Mouse (Mus musculus) kidney, embryonic 14.5 days (tissue): ENCODE results near the gene Pdcd6. TPM values are rescaled to one million over a fixed set of nuclear protein-coding genes. Genes with fewer than 3 reads are reported as not detected.
A peak's percentile ranks its signal among the peaks of the same experiment; 100 is the strongest.

Experiments
- ATAC-seq: fragments of 200-750 bp; cut with Nextera tagmentation; 2 replicates; pipeline ENCODE4 v1.8.0; 2017; ENCODE audit warnings: moderate number of reproducible peaks, mild to moderate bottlenecking, moderate TSS enrichment, moderate library complexity; ENCODE audit not compliant: low FRiP score, low TSS enrichment
- H3K27ac ChIP-seq: fragments of 300-500 bp; sonication (generic); 2 replicates; pipeline ENCODE4 v1.5.1; 2014; ENCODE audit warnings: low read depth, mild to moderate bottlenecking, low read length, moderate library complexity, mixed read lengths
- H3K27me3 ChIP-seq: fragments of 300-500 bp; sonication (generic); 2 replicates; pipeline ENCODE4 v1.6.1; 2014; ENCODE audit warnings: mild to moderate bottlenecking, low read length; ENCODE audit not compliant: control insufficient read depth, insufficient read depth
- H3K36me3 ChIP-seq: fragments of 300-500 bp; sonication (generic); 2 replicates; pipeline ENCODE4 v1.6.1; 2014; ENCODE audit warnings: low read length, mixed read lengths; ENCODE audit not compliant: control insufficient read depth, insufficient read depth
- H3K4me1 ChIP-seq: fragments of 300-500 bp; sonication (generic); 2 replicates; pipeline ENCODE4 v1.6.1; 2014; ENCODE audit warnings: low read length, mixed read lengths; ENCODE audit not compliant: control insufficient read depth, insufficient read depth
- H3K4me2 ChIP-seq: fragments of 300-500 bp; sonication (generic); replicated peaks from 2 replicates; pipeline ENCODE4 v1.6.1; 2014; ENCODE audit warnings: low read depth, mild to moderate bottlenecking, low read length
- H3K4me3 ChIP-seq: fragments of 300-500 bp; sonication (generic); 2 replicates; pipeline ENCODE4 v1.5.1; 2014; ENCODE audit warnings: mild to moderate bottlenecking, low read length
- H3K9ac ChIP-seq: fragments of 300-500 bp; sonication (generic); 2 replicates; pipeline ENCODE4 v1.6.1; 2014; ENCODE audit warnings: low read depth, mild to moderate bottlenecking, low read length, moderate library complexity
- H3K9me3 ChIP-seq: fragments of 300-500 bp; sonication (generic); 2 replicates; pipeline ENCODE4 v1.6.1; 2016; ENCODE audit warnings: low read length; ENCODE audit not compliant: control insufficient read depth
- WGBS: fragments of 180-500 bp; shearing (Covaris S2); extraction: QIAGEN DNeasy Blood & Tissue Kit; methylation state at CpG from one replicate; pipeline ENCODE4 v1.1.7; 2014; 5-methylcytosine and 5-hydroxymethylcytosine counted together
- polyA plus RNA-seq: library from polyadenylated mRNA; unstranded; fragments of >200 nt; fragmentation: Nextera tagmentation; extraction: Ambion mirVana; gene quantifications from 2 replicates; pipeline ENCODE4 v1.2.1, GENCODE M21; 2014

Pdcd6 gene
- polyA plus RNA-seq, 1 experiment from 2014 or later, result 163 TPM

GRCm38 (mm10) chr13:74296376-74296775 is 21.0 kb downstream of the Pdcd6 start:
- H3K27ac ChIP-seq, result no peak overlapping the region
- 68% methylated on average over 7 of the region's 7 CpGs for WGBS
- no peak for ATAC-seq
- H3K9ac ChIP-seq, result no peak overlapping the region
- H3K27me3 ChIP-seq, result no peaks in the 10 kb centered on the region
- no peak overlapping the region for H3K4me2 ChIP-seq
- H3K9me3 ChIP-seq, result no peaks in the 10 kb centered on the region
- no peaks in the 10 kb centered on the region for H3K36me3 ChIP-seq
- H3K4me1 ChIP-seq, result no peaks in the 10 kb centered on the region
- no peak overlapping the region for H3K4me3 ChIP-seq

- no peaks in the 10 kb centered on the region for H3K27me3 ChIP-seq
- 1% methylated on average over 24 of the region's 27 CpGs for WGBS
- peak within 1 kb of the TSS; percentile 41 for H3K4me2 ChIP-seq
- H3K9ac ChIP-seq, result no peak within 1 kb of the TSS
- ATAC-seq, result peak; percentile 69
- peak within 1 kb of the TSS; percentile 13 for H3K4me3 ChIP-seq
- no peaks in the 10 kb centered on the region for H3K4me1 ChIP-seq
- no peaks in the 10 kb centered on the region for H3K9me3 ChIP-seq
- H3K27ac ChIP-seq, result no peak within 1 kb of the TSS
- no peaks in the 10 kb centered on the region for H3K36me3 ChIP-seq
These were observed 25.2 kb downstream of the Pdcd6 start, which contains the start of gene Ahrr for GRCm38 (mm10) chr13:74292167-74292566. Ahrr (minus strand) TSS chr13:74292331.

GRCm38 (mm10) chr13:74289646-74290045 is 27.7 kb downstream of the Pdcd6 start:
- Histone ChIP-seq H3K9me3 (no peaks in the 10 kb centered on the region), H3K4me3 (no peak overlapping the region), H3K9ac (no peak overlapping the region), H3K36me3 (no peaks in the 10 kb centered on the region), H3K27ac (no peak overlapping the region), H3K27me3 (no peaks in the 10 kb centered on the region), H3K4me2 (no peak overlapping the region), H3K4me1 (no peaks in the 10 kb centered on the region)
- WGBS, result 87% methylated on average over 5 of the region's 5 CpGs
- no peak for ATAC-seq

GRCm38 (mm10) chr13:74282299-74282698 is 35.1 kb downstream of the Pdcd6 start:
- WGBS, result 68% methylated on average over 2 of the region's 2 CpGs
- no peak overlapping the region for H3K9ac ChIP-seq

GRCm38 (mm10) chr13:74275726-74276125 is 41.7 kb downstream of the Pdcd6 start:
- no peak overlapping the region for H3K4me3 ChIP-seq
- 88% methylated on average over 4 of the region's 4 CpGs for WGBS
- H3K27me3 ChIP-seq, result no peaks in the 10 kb centered on the region
- H3K27ac ChIP-seq, result no peak overlapping the region
- no peaks in the 10 kb centered on the region for H3K36me3 ChIP-seq
- no peaks in the 10 kb centered on the region for H3K9me3 ChIP-seq
- no peak overlapping the region for H3K9ac ChIP-seq
- ATAC-seq, result no peak
- no peak overlapping the region for H3K4me2 ChIP-seq
- H3K4me1 ChIP-seq, result no peaks in the 10 kb centered on the region

More at GRCm38 (mm10) chr13:74282299-74282698, 35.1 kb downstream of the Pdcd6 start:
- H3K9me3 ChIP-seq, result no peaks in the 10 kb centered on the region
- no peak overlapping the region for H3K4me3 ChIP-seq
- H3K4me2 ChIP-seq, result no peak overlapping the region
- no peaks in the 10 kb centered on the region for H3K4me1 ChIP-seq
- H3K27ac ChIP-seq, result no peak overlapping the region
- no peaks in the 10 kb centered on the region for H3K27me3 ChIP-seq
- H3K36me3 ChIP-seq, result no peaks in the 10 kb centered on the region
- no peak for ATAC-seq

- Histone ChIP-seq H3K9me3 (no peaks in the 10 kb centered on the region), H3K9ac (peak overlapping the region; percentile 56), H3K4me1 (peaks cover 3% of the 10 kb centered on the region; the same call in 1 of the 2 replicates), H3K4me3 (peak overlapping the region; percentile 45), H3K27ac (no peak overlapping the region), H3K27me3 (no peaks in the 10 kb centered on the region), H3K4me2 (peak overlapping the region; percentile 83), H3K36me3 (no peaks in the 10 kb centered on the region)
- WGBS, result 2% methylated on average over 10 of the region's 10 CpGs
- ATAC-seq, result peak; percentile 89
These were observed 57.0 kb downstream of the Pdcd6 start for GRCm38 (mm10) chr13:74260231-74260992.

GRCm38 (mm10) chr13:74259460-74260230 is 57.7 kb downstream of the Pdcd6 start:
- peak overlapping the region; percentile 83 for H3K4me2 ChIP-seq
- H3K27me3 ChIP-seq, result no peaks in the 10 kb centered on the region
- ATAC-seq, result peak; percentile 91
- H3K9me3 ChIP-seq, result no peaks in the 10 kb centered on the region
- H3K27ac ChIP-seq, result no peak overlapping the region
- WGBS, result 2% methylated on average over 35 of the region's 35 CpGs
- no peaks in the 10 kb centered on the region for H3K36me3 ChIP-seq
- H3K9ac ChIP-seq, result peak overlapping the region; percentile 56
- peak overlapping the region; percentile 45 for H3K4me3 ChIP-seq
- H3K4me1 ChIP-seq, result peaks cover 3% of the 10 kb centered on the region; the same call in 1 of the 2 replicates
